In genomic region chr7:122199296-122199695, GRCm38 (mm10) we compare ENCODE assay signal across 10 mouse cellular contexts. TPM values are rescaled to one million over a fixed set of nuclear protein-coding genes. Genes with fewer than 3 reads are reported as not detected.
DNase-seq lines count a peak whose midpoint lies in the region; ATAC-seq and TF ChIP-seq lines count a peak whose summit lies in the region.
"Had no signal": no experiment of that assay in that cellular context is flagged by ENCODE, and none has a peak within 500 bp of the region (broad histone marks: within the 10 kb centered on the region; RNA-seq: fewer than 3 reads in every experiment).

No protein-coding gene starts in this region.

- 20% methylated on average over 5 of the region's 5 CpGs for WGBS in lung, postnatal 0 days

- no peak overlapping the region for H3K27ac ChIP-seq in lung, postnatal 0 days (ENCODE audit: low read length)
- H3K27ac ChIP-seq: limb, embryonic 13.5 days; stomach, embryonic 15.5 days had no signal

- H3K27me3 ChIP-seq in lung, postnatal 0 days (replicated peaks; ENCODE audit: insufficient read depth, low read length): no peaks in the 10 kb centered on the region
- H3K27me3 ChIP-seq: limb, embryonic 13.5 days; stomach, embryonic 15.5 days had no signal

- TF ChIP-seq EP300 in lung, postnatal 0 days (IDR thresholded peaks at IDR 0.05): no peak

- TF ChIP-seq CTCF in lung, postnatal 0 days (IDR thresholded peaks at IDR 0.05): peak; percentile 79

- no peak overlapping the region for H3K4me3 ChIP-seq in lung, postnatal 0 days (ENCODE audit: low read depth, low read length)
- H3K4me3 ChIP-seq: limb, embryonic 13.5 days; stomach, embryonic 15.5 days had no signal

- no peaks in the 10 kb centered on the region for H3K36me3 ChIP-seq in lung, postnatal 0 days (ENCODE audit: insufficient read depth, low read length)
- H3K36me3 ChIP-seq: limb, embryonic 13.5 days; stomach, embryonic 15.5 days had no signal

- no peaks in the 10 kb centered on the region for H3K9me3 ChIP-seq in lung, postnatal 0 days (ENCODE audit: low read length)
- H3K9me3 ChIP-seq: limb, embryonic 13.5 days; stomach, embryonic 15.5 days had no signal

- no peak; the same call in 1 of the 2 replicates for ATAC-seq in lung, postnatal 0 days

- H3K9ac ChIP-seq in lung, postnatal 0 days (replicated peaks; ENCODE audit: low read depth): no peak overlapping the region
- H3K9ac ChIP-seq: limb, embryonic 13.5 days; stomach, embryonic 15.5 days had no signal

- H3K4me2 ChIP-seq in lung, postnatal 0 days (replicated peaks; ENCODE audit: low read depth, low read length): no peak overlapping the region
- H3K4me2 ChIP-seq: limb, embryonic 13.5 days; stomach, embryonic 15.5 days had no signal

- DNase-seq in heart, adult 8-10 months (ENCODE audit: low spot score): peak; percentile 53
- no peak for DNase-seq in heart, adult 11 months
- DNase-seq in 3T3-L1 (ENCODE audit: low read depth, low spot score): peak; percentile 53
- peak; percentile 59 for DNase-seq in ES-CJ7 (ENCODE audit: low read depth, low spot score)
- peak; percentile 19 for DNase-seq in embryo, embryonic 9.5 days (ENCODE audit: extremely low spot score)
- DNase-seq in lung, postnatal 0 days (ENCODE audit: low spot score): peak; percentile 62
- no peak for DNase-seq in spleen, postnatal 14 days (ENCODE audit: low spot score in 2 of 2)
- DNase-seq in gastrocnemius, adult 8-10 months (ENCODE audit: low spot score in 2 of 2): no peak

- no peaks in the 10 kb centered on the region for H3K4me1 ChIP-seq in lung, postnatal 0 days (ENCODE audit: insufficient read depth, low read depth, low read length)
- H3K4me1 ChIP-seq: limb, embryonic 13.5 days; stomach, embryonic 15.5 days had no signal

RNA-seq across cellular contexts. Expression of gene Ern2, which starts 13.3 kb away (rescaled TPM):
- total RNA-seq in heart, adult 8-10 months (2022): not detected
- 0.21 TPM in 2 replicates for polyA plus RNA-seq in lung, postnatal 0 days (2015; fragmentation: Nextera tagmentation; extraction: Ambion mirVana)
- not detected for total RNA-seq in gastrocnemius, adult 8-10 months (2022)

RNA-seq across cellular contexts. Expression of gene Chp2, which starts 20.0 kb away (rescaled TPM):
- total RNA-seq in heart, adult 8-10 months (2022): 1 to 10 TPM; 2.9 to 3.9 (median 3.3) TPM
- polyA plus RNA-seq in lung, postnatal 0 days (2015; fragmentation: Nextera tagmentation; extraction: Ambion mirVana): 2.0 TPM in 2 replicates
- total RNA-seq in gastrocnemius, adult 8-10 months (2022): 1 to 10 TPM; 2.5 to 4.3 (median 3.4) TPM
- polyA plus RNA-seq: limb, embryonic 13.5 days had no signal

RNA-seq across cellular contexts. Expression of gene Plk1, which starts 40.1 kb away (rescaled TPM):
- total RNA-seq in heart, adult 8-10 months (2022): under 1 TPM; 0.31 to 0.66 (median 0.46) TPM
- polyA plus RNA-seq in lung, postnatal 0 days (2015; fragmentation: Nextera tagmentation; extraction: Ambion mirVana): 4.6 and 6.5 TPM in 2 replicates
- total RNA-seq in gastrocnemius, adult 8-10 months (2022): under 1 TPM in 1 of 4 experiments, not detected in 3; 0.13 TPM

Comparison
In these comparisons a context has a peak if more than half of its experiments do, and no peak if none do; other contexts are left out.
1. DNase-seq: peak in heart, adult 8-10 months (single experiment), 3T3-L1 (single experiment), ES-CJ7 (single experiment), embryo, embryonic 9.5 days (single experiment) and lung, postnatal 0 days (single experiment); none in heart, adult 11 months (single experiment), spleen, postnatal 14 days (0 of 2) and gastrocnemius, adult 8-10 months (0 of 2).